9 mouse cellular contexts compared by ENCODE assay signal in the genomic region with DNA sequence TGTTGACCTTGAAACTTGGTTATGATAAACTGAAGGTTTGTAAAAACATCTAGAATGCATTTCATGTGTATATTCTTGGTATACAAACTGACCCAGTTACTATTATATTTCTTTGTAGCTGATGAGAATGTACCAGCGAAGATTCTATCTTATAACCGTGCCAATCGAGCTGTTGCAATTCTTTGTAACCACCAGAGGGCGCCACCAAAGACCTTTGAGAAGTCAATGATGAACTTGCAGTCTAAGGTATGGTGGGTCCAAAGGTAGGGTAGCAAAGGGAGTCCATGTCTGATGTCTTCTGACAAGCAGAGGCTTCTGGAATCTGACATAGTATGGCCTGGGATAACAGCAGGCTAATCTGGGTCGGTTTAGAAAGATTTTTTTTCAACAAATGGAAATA. TPM values are rescaled to one million over a fixed set of nuclear protein-coding genes. Genes with fewer than 3 reads are reported as not detected.
DNase-seq lines count a peak whose midpoint lies in the region; ATAC-seq lines count a peak whose summit lies in the region.
"Had no signal": no experiment of that assay in that cellular context is flagged by ENCODE, and none has a peak within 500 bp of the region (broad histone marks: within the 10 kb centered on the region; RNA-seq: fewer than 3 reads in every experiment).

No protein-coding gene starts in this region.

- peaks cover 97% of the 10 kb centered on the region for H3K36me3 ChIP-seq in heart, embryonic 10.5 days
- peaks cover 34% of the 10 kb centered on the region for H3K36me3 ChIP-seq in intestine, embryonic 16.5 days (ENCODE audit: control insufficient read depth, insufficient read depth, low read length)

- WGBS in heart, embryonic 10.5 days, result 76% methylated on average over 5 of the region's 5 CpGs
- WGBS in intestine, embryonic 16.5 days, result 79% methylated on average over 5 of the region's 5 CpGs

- H3K27me3 ChIP-seq in heart, embryonic 10.5 days (ENCODE audit: insufficient read depth, poor library complexity, severe bottlenecking), result no peaks in the 10 kb centered on the region
- H3K27me3 ChIP-seq in intestine, embryonic 16.5 days (replicated peaks; ENCODE audit: control insufficient read depth, insufficient read depth, low read length), result no peaks in the 10 kb centered on the region
- H3K27me3 ChIP-seq: embryonic facial prominence, embryonic 13.5 days had no signal

- intact Hi-C loops in heart, postnatal 10 days (cut with DNase I), result loop anchor here (5.0 kb wide), 1 partner anchor 170 kb away; no protein-coding TSS in a partner anchor

- no peaks in the 10 kb centered on the region for H3K9me3 ChIP-seq in heart, embryonic 10.5 days
- no peaks in the 10 kb centered on the region for H3K9me3 ChIP-seq in intestine, embryonic 16.5 days (ENCODE audit: control insufficient read depth, low read length)
- H3K9me3 ChIP-seq: embryonic facial prominence, embryonic 13.5 days had no signal

- DNase-seq in heart, postnatal 10 days, result peak; percentile 38 to 70
- no peak for DNase-seq in heart, embryonic 10.5 days (ENCODE audit: low spot score)
- DNase-seq in testis, postnatal 10 days (ENCODE audit: low spot score), result peak; percentile 64
- no peak for DNase-seq in testis, postnatal 14 days (ENCODE audit: low spot score)
- DNase-seq in cerebellum, postnatal 36 days, result peak; percentile 50 to 63
- no peak for DNase-seq in ovary, adult 18-20 months (ENCODE audit: low spot score)

- H3K9ac ChIP-seq in intestine, embryonic 16.5 days (ENCODE audit: low read depth, low read length), result no peak overlapping the region
- H3K9ac ChIP-seq: embryonic facial prominence, embryonic 13.5 days had no signal

- ATAC-seq in megakaryocyte progenitor cell, adult 5-6 weeks (replicated peaks; ENCODE audit: poor library complexity), result peak; percentile 80
- no peak for ATAC-seq in intestine, embryonic 16.5 days

- no peaks in the 10 kb centered on the region for H3K4me1 ChIP-seq in heart, embryonic 10.5 days
- no peaks in the 10 kb centered on the region for H3K4me1 ChIP-seq in intestine, embryonic 16.5 days (ENCODE audit: control insufficient read depth, insufficient read depth, low read length)
- H3K4me1 ChIP-seq: embryonic facial prominence, embryonic 13.5 days had no signal

- no peak overlapping the region for H3K27ac ChIP-seq in heart, embryonic 10.5 days
- no peak overlapping the region for H3K27ac ChIP-seq in intestine, embryonic 16.5 days (ENCODE audit: low read length)
- H3K27ac ChIP-seq: embryonic facial prominence, embryonic 13.5 days had no signal

- no peak overlapping the region for H3K4me2 ChIP-seq in intestine, embryonic 16.5 days (ENCODE audit: low read depth, low read length)
- H3K4me2 ChIP-seq: embryonic facial prominence, embryonic 13.5 days had no signal

- no peak overlapping the region for H3K4me3 ChIP-seq in heart, embryonic 10.5 days
- no peak overlapping the region for H3K4me3 ChIP-seq in intestine, embryonic 16.5 days (ENCODE audit: low read length)
- H3K4me3 ChIP-seq: embryonic facial prominence, embryonic 13.5 days had no signal

RNA-seq across cellular contexts. Expression of a gene that starts 13.8 kb away (rescaled TPM):
- 10 to 100 TPM; 97.2 to 99.0 TPM for total RNA-seq in heart, postnatal 10 days (2021)
- 37.5 and 44.9 TPM in 2 replicates for polyA plus RNA-seq in heart, embryonic 10.5 days (2016; fragmentation: Nextera tagmentation; extraction: Ambion mirVana)
- total RNA-seq in megakaryocyte progenitor cell, adult 5-6 weeks (2015), result 5.8 and 9.7 TPM in 2 replicates
- 19.5 and 24.5 TPM in 2 replicates for total RNA-seq in megakaryocyte progenitor cell, adult 5-6 weeks (2017)
- polyA plus RNA-seq in intestine, embryonic 16.5 days (2015; fragmentation: Nextera tagmentation; extraction: Ambion mirVana), result 16.5 and 20.0 TPM in 2 replicates

Comparison
In these comparisons a context has a peak if more than half of its experiments do, and no peak if none do; other contexts are left out.
1. DNase-seq: peak in heart, postnatal 10 days (2 of 2), testis, postnatal 10 days (single experiment) and cerebellum, postnatal 36 days (2 of 2); none in heart, embryonic 10.5 days (single experiment), testis, postnatal 14 days (single experiment) and ovary, adult 18-20 months (single experiment).